Mouse (Mus musculus) CH12.LX (cell line): ENCODE results near the gene Pola2. TPM values are rescaled to one million over a fixed set of nuclear protein-coding genes. Genes with fewer than 3 reads are reported as not detected.

Source experiments
- DNase-seq: peaks from one replicate; pipeline ENCODE4 v3.0.0-alpha.2; 2013; ENCODE audit errors: extremely low read depth
- H3K27ac ChIP-seq: 2 replicates; pipeline ENCODE4 v1.5.1; 2012; ENCODE audit warnings: low read depth, mild to moderate bottlenecking, control low read depth, moderate library complexity; ENCODE audit not compliant: insufficient read depth
- H3K27me3 ChIP-seq: replicated peaks from 2 replicates; pipeline ENCODE3; 2012; ENCODE audit warnings: inconsistent platforms
- H3K36me3 ChIP-seq, 2 experiments: replicated peaks in 1 of 2; 2 replicates each; pipeline versions ENCODE3 to v1.6.1; 2012; ENCODE audit warnings: inconsistent platforms in 1 of 2, low read length in 1 of 2, mild to moderate bottlenecking in 1 of 2, mixed read lengths in 1 of 2, moderate library complexity in 1 of 2; ENCODE audit not compliant: control insufficient read depth in 1 of 2, insufficient read depth in 1 of 2
- H3K4me1 ChIP-seq, 2 experiments: 2 replicates each; pipeline ENCODE4 v1.6.1; 2012; ENCODE audit warnings: inconsistent platforms in 1 of 2, moderate library complexity in 1 of 2; ENCODE audit not compliant: insufficient read depth in 2 of 2, control insufficient read depth in 1 of 2
- H3K4me2 ChIP-seq: 2 replicates; pipeline ENCODE4 v1.6.1; 2012; ENCODE audit warnings: low read depth, mild to moderate bottlenecking, control low read depth; ENCODE audit not compliant: poor library complexity, insufficient read depth, severe bottlenecking
- H3K4me3 ChIP-seq, 3 experiments: fragments of 150-350 bp in 1 of 3; sonication (generic) in 1 of 3; replicated peaks in 1 of 3; 2 replicates each; pipeline versions ENCODE3 to v1.5.1; 2011 to 2012; ENCODE audit warnings: low read depth in 2 of 3, low read length in 2 of 3, mild to moderate bottlenecking in 2 of 3, moderate library complexity in 2 of 3, control low read depth in 1 of 3, improper control_type of control experiment in 1 of 3, inconsistent platforms in 1 of 3, mixed read lengths in 1 of 3; ENCODE audit not compliant: poor library complexity in 1 of 3
- H3K79me2 ChIP-seq: replicated peaks from 2 replicates; pipeline ENCODE4 v1.6.1; 2012; ENCODE audit warnings: mild to moderate bottlenecking, moderate library complexity; ENCODE audit not compliant: control insufficient read depth, poor library complexity, insufficient read depth, severe bottlenecking; ENCODE audit errors: extremely low read depth
- H3K9ac ChIP-seq: 2 replicates; pipeline ENCODE4 v1.6.1; 2012; ENCODE audit warnings: low read depth, mild to moderate bottlenecking, control low read depth, moderate library complexity; ENCODE audit not compliant: insufficient read depth
- H3K9me3 ChIP-seq: replicated peaks from 2 replicates; pipeline ENCODE3; 2012; ENCODE audit warnings: low read length, inconsistent platforms, mixed read lengths
- CTCF ChIP-seq, 2 experiments: IDR thresholded peaks in 1 of 2; conservative IDR thresholded peaks in 1 of 2; 2 replicates each; pipeline ENCODE4 v1.5.1; 2011 to 2012; ENCODE audit warnings: low read depth in 2 of 2, low read length in 2 of 2, improper control_type of control experiment in 1 of 2, inconsistent platforms in 1 of 2, mild to moderate bottlenecking in 1 of 2, moderate library complexity in 1 of 2
- ELF1 ChIP-seq: IDR thresholded peaks from 2 replicates; pipeline ENCODE4 v1.6.1; 2014; ENCODE audit warnings: low read depth, mild to moderate bottlenecking, inconsistent platforms, low read length, improper control_type of control experiment
- EP300 ChIP-seq: IDR thresholded peaks from 2 replicates; pipeline ENCODE4 v1.6.1; 2011; ENCODE audit warnings: low read length, improper control_type of control experiment
- ETS1 ChIP-seq: conservative IDR thresholded peaks from 2 replicates; pipeline ENCODE4 v1.6.1; 2012; ENCODE audit warnings: low read depth, mild to moderate bottlenecking, inconsistent platforms, low read length, improper control_type of control experiment, moderate library complexity
- GABPA ChIP-seq: IDR thresholded peaks from 2 replicates; pipeline ENCODE4 v1.6.1; 2012; ENCODE audit warnings: low read depth, low read length, improper control_type of control experiment, inconsistent platforms; ENCODE audit not compliant: insufficient replicate concordance
- IRF4 ChIP-seq: IDR thresholded peaks from 2 replicates; pipeline ENCODE4 v1.6.1; 2014; ENCODE audit warnings: low read depth, mild to moderate bottlenecking, inconsistent platforms, low read length, improper control_type of control experiment
- JUND ChIP-seq: conservative IDR thresholded peaks from 2 replicates; pipeline ENCODE4 v1.6.1; 2011; ENCODE audit warnings: low read depth, low read length, improper control_type of control experiment
- KAT2A ChIP-seq: IDR thresholded peaks from 2 replicates; pipeline ENCODE4 v1.6.1; 2012; ENCODE audit warnings: low read length, improper control_type of control experiment, inconsistent platforms; ENCODE audit not compliant: insufficient replicate concordance
- MAFK ChIP-seq: IDR thresholded peaks from 2 replicates; pipeline ENCODE4 v1.6.1; 2011; ENCODE audit warnings: low read length, improper control_type of control experiment; ENCODE audit not compliant: insufficient replicate concordance
- MAX ChIP-seq: IDR thresholded peaks from 2 replicates; pipeline ENCODE4 v1.6.1; 2011; ENCODE audit warnings: low read length, improper control_type of control experiment
- MEF2A ChIP-seq: IDR thresholded peaks from 2 replicates; pipeline ENCODE4 v1.6.1; 2014; ENCODE audit warnings: low read depth, mild to moderate bottlenecking, inconsistent platforms, low read length, improper control_type of control experiment, borderline replicate concordance
- MYC ChIP-seq: IDR thresholded peaks from 2 replicates; pipeline ENCODE4 v1.6.1; 2011; ENCODE audit warnings: low read depth, mild to moderate bottlenecking, improper control_type of control experiment, low read length
- NRF1 ChIP-seq: IDR thresholded peaks from 2 replicates; pipeline ENCODE4 v1.6.1; 2014; ENCODE audit warnings: low read depth, mild to moderate bottlenecking, inconsistent platforms, low read length, improper control_type of control experiment, moderate library complexity
- POLR2AphosphoS2 ChIP-seq: IDR thresholded peaks from 2 replicates; pipeline ENCODE4 v1.6.1; 2011; ENCODE audit warnings: low read depth, low read length, improper control_type of control experiment
- RAD21 ChIP-seq: IDR thresholded peaks from 2 replicates; pipeline ENCODE4 v1.6.1; 2011; ENCODE audit warnings: low read depth, mild to moderate bottlenecking, low read length, improper control_type of control experiment, moderate library complexity
- SIN3A ChIP-seq: IDR thresholded peaks from 2 replicates; pipeline ENCODE4 v1.6.1; 2012; ENCODE audit warnings: low read length, improper control_type of control experiment, inconsistent platforms
- SMC3 ChIP-seq: IDR thresholded peaks from 2 replicates; pipeline ENCODE4 v1.6.1; 2011; ENCODE audit warnings: low read depth, low read length, improper control_type of control experiment
- ZC3H11A ChIP-seq: IDR thresholded peaks from 2 replicates; pipeline ENCODE4 v1.6.1; 2012; ENCODE audit warnings: low read depth, mild to moderate bottlenecking, inconsistent platforms, low read length, improper control_type of control experiment
- ZKSCAN1 ChIP-seq: IDR thresholded peaks from 2 replicates; pipeline ENCODE4 v1.6.1; 2012; ENCODE audit warnings: low read depth, inconsistent platforms, low read length, improper control_type of control experiment, borderline replicate concordance
- ZMIZ1 ChIP-seq: IDR thresholded peaks from 2 replicates; pipeline ENCODE4 v1.6.1; 2012; ENCODE audit warnings: low read depth, mild to moderate bottlenecking, inconsistent platforms, low read length, improper control_type of control experiment
- ZNF384 ChIP-seq: IDR thresholded peaks from 2 replicates; pipeline ENCODE4 v1.6.1; 2012; ENCODE audit warnings: low read depth, low read length, improper control_type of control experiment, inconsistent platforms
- dilution Hi-C: fragments of 300-500 bp; cut with MboI; formaldehyde crosslinking; loops from 2 replicates; pipeline ENCODE4 v1.14.3; 2020; ENCODE audit warnings: low sequenced_read_pairs; ENCODE audit not compliant: extremely low pct_unique_long_range_greater_than_20kb, extremely low pct_ligation_motif_present
- in situ Hi-C: fragments of 300-500 bp; cut with MboI; formaldehyde crosslinking; loops from 3 replicates; pipeline ENCODE4 v1.14.3; 2019; ENCODE audit warnings: low sequenced_read_pairs, low pct_ligation_motif_present, low pct_unique_long_range_greater_than_20kb, mixed read lengths
- polyA plus RNA-seq: library from polyadenylated mRNA; unstranded; fragments of >175 nt; gene quantifications from 2 replicates; pipeline ENCODE4 v1.2.1, GENCODE M21; 2012; ENCODE audit warnings: low read depth; ENCODE audit not compliant: insufficient read length
- total RNA-seq, 2 experiments: library from RNA; depleted of rRNA; stranded (reverse); fragments of 300-350 nt in 1 of 2; fragments of >200 nt in 1 of 2; gene quantifications; 2 replicates each; pipeline ENCODE4 v1.2.3; 2012 to 2014

Gene Pola2
- total and polyA plus RNA-seq, 3 experiments: 60.3 to 91.4 (median 71.7) TPM

GRCm38 (mm10) chr19:5937095-5937835 is 26.7 kb downstream of the Pola2 start:
- Histone ChIP-seq H3K9ac (no peak overlapping the region), H3K4me3 (no peak overlapping the region), H3K4me2 (no peak overlapping the region), H3K9me3 (no peaks in the 10 kb centered on the region), H3K4me1 (no peaks in the 10 kb centered on the region), H3K27ac (no peak overlapping the region), H3K27me3 (no peaks in the 10 kb centered on the region), H3K36me3 (peaks cover 31 to 49% of the 10 kb centered on the region in 2 experiments), H3K79me2 (no peaks in the 10 kb centered on the region)
- dilution Hi-C loops (no loop called here), in situ Hi-C loops (no loop called here)
- TF ChIP-seq GABPA (no peak), KAT2A (no peak), ELF1 (no peak), MYC (no peak), ZMIZ1 (no peak), POLR2AphosphoS2 (no peak), ZC3H11A (no peak)
- no peak for DNase-seq

GRCm38 (mm10) chr19:5935691-5936090 is 28.3 kb downstream of the Pola2 start:
- H3K79me2 ChIP-seq: no peaks in the 10 kb centered on the region
- H3K9ac ChIP-seq: no peak overlapping the region
- no peak overlapping the region for H3K4me2 ChIP-seq
- peaks cover 17 to 35% of the 10 kb centered on the region in 2 experiments for H3K36me3 ChIP-seq
- in situ Hi-C loops: no loop called here
- no peak overlapping the region for H3K4me3 ChIP-seq
- H3K4me1 ChIP-seq: peaks cover 3 to 12% of the 10 kb centered on the region in 2 experiments
- H3K9me3 ChIP-seq: no peaks in the 10 kb centered on the region
- TF ChIP-seq GABPA (no peak), RAD21 (no peak), ZKSCAN1 (no peak), ZNF384 (no peak), JUND (no peak), IRF4 (no peak), KAT2A (no peak), ETS1 (no peak), EP300 (no peak), CTCF (conservative IDR thresholded peaks at IDR 0.05 in 1 of 2, IDR thresholded peaks at IDR 0.05 in 1 of 2; ENCODE audit: low read depth in 2 of 2, low read length in 2 of 2) (no peak), MEF2A (no peak), NRF1 (no peak), MAFK (no peak), MAX (no peak), SMC3 (no peak), SIN3A (no peak)
- H3K27ac ChIP-seq: no peak overlapping the region
- DNase-seq: no peak
- H3K27me3 ChIP-seq: no peaks in the 10 kb centered on the region
- dilution Hi-C loops: no loop called here
